Mouse (Mus musculus) granulocyte monocyte progenitor cell, adult 5-6 weeks (primary cell): Measurements from ENCODE around the gene Fcamr. TPM values are rescaled to one million over a fixed set of nuclear protein-coding genes. Genes with fewer than 3 reads are reported as not detected.

Source experiments
- ATAC-seq: replicated peaks from 2 replicates; pipeline ENCODE4 v1.8.0; 2016; ENCODE audit warnings: mild to moderate bottlenecking, moderate TSS enrichment, inconsistent platforms; ENCODE audit not compliant: poor library complexity, severe bottlenecking
- total RNA-seq, 2 experiments: library from RNA; stranded (forward) in 1 of 2; stranded (reverse) in 1 of 2; fragments of 200-712, 200-1000 nt in 1 of 2; fragments of >200 nt in 1 of 2; fragmentation: Nextera tagmentation in 1 of 2; gene quantifications; 2 replicates each; pipeline ENCODE4 v1.2.3; 2014 to 2017

The Fcamr gene
- total RNA-seq, 2 experiments from 2014 or later: not detected

GRCm38 (mm10) chr1:130844516-130844915 is 43.8 kb downstream of the Fcamr start:
- ATAC-seq: no peak

GRCm38 (mm10) chr1:130849530-130850214 is 49.0 kb downstream of the Fcamr start:
- no peak for ATAC-seq

GRCm38 (mm10) chr1:130850405-130850804 is 49.7 kb downstream of the Fcamr start:
- no peak for ATAC-seq

- ATAC-seq: no peak
Measured at GRCm38 (mm10) chr1:130854819-130855218, 54.1 kb downstream of the Fcamr start.

- no peak for ATAC-seq
Measured at GRCm38 (mm10) chr1:130855723-130856122, 55.0 kb downstream of the Fcamr start.

- no peak for ATAC-seq
Measured at GRCm38 (mm10) chr1:130857456-130857855, 56.8 kb downstream of the Fcamr start.

- peak; percentile 66 for ATAC-seq
Measured at GRCm38 (mm10) chr1:130864238-130864637, 63.5 kb downstream of the Fcamr start.

Other genes with a start within 250 kb of the Fcamr start
- not detected in 2 replicates for gene Zp3r, start 171.3 kb upstream of the Fcamr start, total RNA-seq (2014; fragmentation: Nextera tagmentation)
- gene Zp3r, start 171.3 kb upstream of the Fcamr start, total RNA-seq (2017): not detected in 2 replicates
- gene C4bp, start 139.3 kb upstream of the Fcamr start, total RNA-seq (2014; fragmentation: Nextera tagmentation): not detected in 2 replicates
- not detected in 2 replicates for gene C4bp, start 139.3 kb upstream of the Fcamr start, total RNA-seq (2017)
- gene Gm29427, start 85.1 kb upstream of the Fcamr start, total RNA-seq (2014; fragmentation: Nextera tagmentation): not detected in 2 replicates
- gene Gm29427, start 85.1 kb upstream of the Fcamr start, total RNA-seq (2017): not detected in 2 replicates
- gene Yod1, start 83.6 kb upstream of the Fcamr start, total RNA-seq (2014; fragmentation: Nextera tagmentation): 6.4 and 8.0 TPM in 2 replicates
- gene Yod1, start 83.6 kb upstream of the Fcamr start, total RNA-seq (2017): 6.7 and 7.8 TPM in 2 replicates
- gene Pfkfb2, start 71.6 kb upstream of the Fcamr start, total RNA-seq (2014; fragmentation: Nextera tagmentation): 6.6 and 9.1 TPM in 2 replicates
- 13.9 and 15.7 TPM in 2 replicates for gene Pfkfb2, start 71.6 kb upstream of the Fcamr start, total RNA-seq (2017)
- 0.09 and 0.88 TPM in 2 replicates for gene AA986860, start 68.9 kb upstream of the Fcamr start, total RNA-seq (2014; fragmentation: Nextera tagmentation)
- not detected in 2 replicates for gene AA986860, start 68.9 kb upstream of the Fcamr start, total RNA-seq (2017)
- gene Pigr, start 25.8 kb downstream of the Fcamr start, total RNA-seq (2014; fragmentation: Nextera tagmentation): not detected in 2 replicates
- not detected in 2 replicates for gene Pigr, start 25.8 kb downstream of the Fcamr start, total RNA-seq (2017)
- gene Fcmr, start 64.8 kb downstream of the Fcamr start, total RNA-seq (2014; fragmentation: Nextera tagmentation): not detected in 2 replicates
- not detected in 2 replicates for gene Fcmr, start 64.8 kb downstream of the Fcamr start, total RNA-seq (2017)
- not detected in 2 replicates for gene Il24, start 86.6 kb downstream of the Fcamr start, total RNA-seq (2014; fragmentation: Nextera tagmentation)
- not detected in 2 replicates for gene Il24, start 86.6 kb downstream of the Fcamr start, total RNA-seq (2017)
- gene Il20, start 110.5 kb downstream of the Fcamr start, total RNA-seq (2014; fragmentation: Nextera tagmentation): not detected in 2 replicates
- not detected in 2 replicates for gene Il20, start 110.5 kb downstream of the Fcamr start, total RNA-seq (2017)
- not detected in 2 replicates for gene Il19, start 139.2 kb downstream of the Fcamr start, total RNA-seq (2014; fragmentation: Nextera tagmentation)
- gene Il19, start 139.2 kb downstream of the Fcamr start, total RNA-seq (2017): not detected in 2 replicates
- gene Il10, start 218.9 kb downstream of the Fcamr start, total RNA-seq (2014; fragmentation: Nextera tagmentation): not detected in 2 replicates
- gene Il10, start 218.9 kb downstream of the Fcamr start, total RNA-seq (2017): not detected in 2 replicates